Mouse (Mus musculus): Measurements from ENCODE around the gene Pou6f2. TPM values are rescaled to one million over a fixed set of nuclear protein-coding genes. Genes with fewer than 3 reads are reported as not detected.
A peak's percentile ranks its signal among the peaks of the same experiment; 100 is the strongest.

The Pou6f2 gene
- polyA plus RNA-seq, 1 experiment: 7.5 TPM

DNA sequence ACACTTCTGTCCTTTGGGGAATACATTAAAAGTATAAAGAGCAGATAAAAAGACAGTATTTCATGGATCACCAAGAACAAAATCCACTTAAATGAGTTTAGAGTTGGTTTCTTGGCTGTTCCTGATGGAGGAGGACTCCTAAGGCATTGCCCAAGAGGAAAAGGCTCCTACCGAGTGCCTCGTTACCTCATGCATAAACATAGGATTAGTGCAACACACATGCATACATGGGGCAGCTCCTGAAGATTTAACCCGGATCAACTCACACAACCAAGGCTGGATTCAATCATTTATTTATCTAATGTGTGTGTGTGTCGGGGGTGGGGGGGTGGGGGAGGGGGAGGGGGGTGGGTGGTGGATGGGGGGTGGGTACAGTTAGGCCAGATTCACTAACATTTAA is 269.4 kb downstream of the Pou6f2 start:
- no peaks in the 10 kb centered on the region for H3K27me3 ChIP-seq (ENCODE audit: control insufficient read depth, insufficient read depth, low read length)
- no peaks in the 10 kb centered on the region for H3K36me3 ChIP-seq (ENCODE audit: control insufficient read depth, insufficient read depth, low read length)
- no peaks in the 10 kb centered on the region; the same call in 1 of the 2 replicates for H3K4me1 ChIP-seq (ENCODE audit: control insufficient read depth, insufficient read depth, low read length)
- no peak overlapping the region for H3K4me3 ChIP-seq (ENCODE audit: control insufficient read depth, low read depth, low read length)
- no peak overlapping the region for H3K27ac ChIP-seq (ENCODE audit: control insufficient read depth, insufficient read depth, low read depth, low read length)
- TF ChIP-seq POLR2A (IDR thresholded peaks at IDR 0.05; ENCODE audit: control insufficient read depth, low read depth, low read length): no peak
- TF ChIP-seq CTCF (IDR thresholded peaks at IDR 0.05; ENCODE audit: control insufficient read depth, insufficient read depth, insufficient replicate concordance, low read depth, low read length): no peak

GRCm38 (mm10) chr13:18126111-18126510 is 271.4 kb downstream of the Pou6f2 start:
- Histone ChIP-seq H3K36me3 (ENCODE audit: control insufficient read depth, insufficient read depth, low read length) (no peaks in the 10 kb centered on the region), H3K27me3 (ENCODE audit: control insufficient read depth, insufficient read depth, low read length) (no peaks in the 10 kb centered on the region), H3K4me3 (ENCODE audit: control insufficient read depth, low read depth, low read length) (no peak overlapping the region), H3K27ac (ENCODE audit: control insufficient read depth, insufficient read depth, low read depth, low read length) (no peak overlapping the region), H3K4me1 (ENCODE audit: control insufficient read depth, insufficient read depth, low read length) (no peaks in the 10 kb centered on the region; the same call in 1 of the 2 replicates)
- TF ChIP-seq POLR2A (IDR thresholded peaks at IDR 0.05; ENCODE audit: control insufficient read depth, low read depth, low read length) (no peak), CTCF (IDR thresholded peaks at IDR 0.05; ENCODE audit: control insufficient read depth, insufficient read depth, insufficient replicate concordance, low read depth, low read length) (no peak)

- H3K27ac ChIP-seq (ENCODE audit: control insufficient read depth, insufficient read depth, low read depth, low read length): no peak overlapping the region
- H3K4me1 ChIP-seq (ENCODE audit: control insufficient read depth, insufficient read depth, low read length): no peaks in the 10 kb centered on the region; the same call in 1 of the 2 replicates
- TF ChIP-seq POLR2A (IDR thresholded peaks at IDR 0.05; ENCODE audit: control insufficient read depth, low read depth, low read length) (no peak), CTCF (IDR thresholded peaks at IDR 0.05; ENCODE audit: control insufficient read depth, insufficient read depth, insufficient replicate concordance, low read depth, low read length) (no peak)
- no peak overlapping the region for H3K4me3 ChIP-seq (ENCODE audit: control insufficient read depth, low read depth, low read length)
- H3K36me3 ChIP-seq (ENCODE audit: control insufficient read depth, insufficient read depth, low read length): no peaks in the 10 kb centered on the region
- H3K27me3 ChIP-seq (ENCODE audit: control insufficient read depth, insufficient read depth, low read length): no peaks in the 10 kb centered on the region
Observed at GRCm38 (mm10) chr13:18125226-18126000, 272.1 kb downstream of the Pou6f2 start.

DNA sequence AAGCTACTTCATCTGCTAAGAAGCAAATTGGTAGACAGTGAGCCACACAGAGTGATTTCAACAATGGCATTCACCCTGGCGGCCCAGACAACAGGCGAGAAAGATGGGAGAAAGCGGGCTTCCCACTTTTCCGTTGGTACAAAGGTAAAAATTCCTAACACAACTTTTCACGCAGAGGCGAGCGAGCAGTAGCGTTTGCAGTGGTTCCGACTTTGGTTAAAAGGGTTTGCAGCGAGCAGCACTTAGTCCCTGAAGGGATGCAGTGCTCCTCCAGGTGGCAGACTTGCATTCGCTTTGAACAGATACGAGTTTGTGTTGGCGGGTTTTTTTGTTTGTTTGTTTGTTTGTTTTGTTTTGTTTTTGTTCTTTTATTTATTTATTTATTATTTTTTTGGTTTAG is 273.1 kb downstream of the Pou6f2 start:
- TF ChIP-seq POLR2A (IDR thresholded peaks at IDR 0.05; ENCODE audit: control insufficient read depth, low read depth, low read length): no peak
- TF ChIP-seq CTCF (IDR thresholded peaks at IDR 0.05; ENCODE audit: control insufficient read depth, insufficient read depth, insufficient replicate concordance, low read depth, low read length): peak; percentile 17; the same call in 1 of the 2 replicates
- H3K4me3 ChIP-seq (ENCODE audit: control insufficient read depth, low read depth, low read length): no peak overlapping the region; the same call in 1 of the 2 replicates
- H3K4me1 ChIP-seq (ENCODE audit: control insufficient read depth, insufficient read depth, low read length): no peaks in the 10 kb centered on the region; the same call in 1 of the 2 replicates
- H3K27me3 ChIP-seq (ENCODE audit: control insufficient read depth, insufficient read depth, low read length): no peaks in the 10 kb centered on the region
- no peak overlapping the region for H3K27ac ChIP-seq (ENCODE audit: control insufficient read depth, insufficient read depth, low read depth, low read length)
- no peaks in the 10 kb centered on the region for H3K36me3 ChIP-seq (ENCODE audit: control insufficient read depth, insufficient read depth, low read length)

GRCm38 (mm10) chr13:18120406-18120805 is 277.1 kb downstream of the Pou6f2 start:
- Histone ChIP-seq H3K27ac (ENCODE audit: control insufficient read depth, insufficient read depth, low read depth, low read length) (no peak overlapping the region), H3K27me3 (ENCODE audit: control insufficient read depth, insufficient read depth, low read length) (no peaks in the 10 kb centered on the region), H3K4me3 (ENCODE audit: control insufficient read depth, low read depth, low read length) (no peak overlapping the region), H3K36me3 (ENCODE audit: control insufficient read depth, insufficient read depth, low read length) (no peaks in the 10 kb centered on the region), H3K4me1 (ENCODE audit: control insufficient read depth, insufficient read depth, low read length) (no peaks in the 10 kb centered on the region; the same call in 1 of the 2 replicates)
- TF ChIP-seq POLR2A (IDR thresholded peaks at IDR 0.05; ENCODE audit: control insufficient read depth, low read depth, low read length): no peak
- no peak for TF ChIP-seq CTCF (IDR thresholded peaks at IDR 0.05; ENCODE audit: control insufficient read depth, insufficient read depth, insufficient replicate concordance, low read depth, low read length)

GRCm38 (mm10) chr13:18081443-18082119 is 315.9 kb downstream of the Pou6f2 start:
- TF ChIP-seq POLR2A (IDR thresholded peaks at IDR 0.05; ENCODE audit: control insufficient read depth, low read depth, low read length) (no peak), CTCF (IDR thresholded peaks at IDR 0.05; ENCODE audit: control insufficient read depth, insufficient read depth, insufficient replicate concordance, low read depth, low read length) (no peak)
- Histone ChIP-seq H3K27ac (ENCODE audit: control insufficient read depth, insufficient read depth, low read depth, low read length) (no peak overlapping the region), H3K4me1 (ENCODE audit: control insufficient read depth, insufficient read depth, low read length) (no peaks in the 10 kb centered on the region), H3K4me3 (ENCODE audit: control insufficient read depth, low read depth, low read length) (no peak overlapping the region), H3K36me3 (ENCODE audit: control insufficient read depth, insufficient read depth, low read length) (no peaks in the 10 kb centered on the region), H3K27me3 (ENCODE audit: control insufficient read depth, insufficient read depth, low read length) (no peaks in the 10 kb centered on the region)
